8 mouse cellular contexts compared by ENCODE assay signal in the genomic region with DNA sequence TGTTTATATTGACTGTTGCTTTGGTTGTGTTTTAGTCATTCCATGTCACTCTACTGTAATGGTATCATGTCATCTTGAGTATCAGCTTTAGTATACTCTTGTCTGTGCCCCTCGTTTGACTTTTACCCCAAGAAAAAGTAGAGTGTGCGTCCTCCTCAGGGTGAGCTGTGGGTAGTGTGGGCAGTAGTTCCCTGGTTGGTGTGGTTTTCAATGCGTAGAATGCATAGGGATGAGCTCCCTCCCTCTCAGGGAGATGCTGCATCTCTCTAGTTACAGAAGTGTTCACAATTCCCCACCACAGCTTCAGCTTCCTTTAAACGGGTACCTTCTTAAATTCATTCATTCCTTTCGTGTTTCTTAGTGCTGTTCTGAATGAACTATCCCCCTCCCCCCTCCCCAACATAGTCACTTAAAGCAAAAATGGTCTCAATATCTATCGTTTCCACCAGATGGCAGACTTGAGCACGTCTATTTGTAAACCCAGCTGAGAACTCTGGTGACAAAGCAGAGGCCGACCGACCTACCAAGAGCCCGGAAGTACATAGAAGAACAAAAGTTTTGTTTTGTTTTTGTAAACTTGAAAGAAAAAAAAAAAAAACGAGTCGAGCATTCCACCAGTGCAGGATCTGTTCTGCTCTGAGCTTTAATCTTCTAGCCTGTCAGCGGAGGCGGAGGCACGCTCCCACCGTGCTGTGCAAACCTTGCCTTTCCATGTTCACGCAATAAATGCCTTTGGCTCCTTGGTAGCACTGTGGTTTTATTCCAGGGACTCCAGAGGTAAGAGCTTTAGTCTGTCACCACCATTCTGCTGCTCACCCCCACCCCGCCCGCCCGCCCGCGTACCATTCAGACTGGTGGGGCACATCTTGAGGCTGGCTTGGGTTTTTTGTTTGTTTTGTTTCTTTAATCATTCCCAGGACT. TPM values are rescaled to one million over a fixed set of nuclear protein-coding genes. Genes with fewer than 3 reads are reported as not detected.
A peak's percentile ranks its signal among the peaks of the same experiment; 100 is the strongest.
DNase-seq lines count a peak whose midpoint lies in the region; ATAC-seq lines count a peak whose summit lies in the region.

No protein-coding gene starts in this region.

- H3K4me2 ChIP-seq in limb, embryonic 11.5 days (ENCODE audit: low read depth, severe bottlenecking), result no peak overlapping the region
- H3K4me2 ChIP-seq in intestine, embryonic 15.5 days (replicated peaks), result peak overlapping the region; percentile 14; the same call in 1 of the 2 replicates
- H3K4me2 ChIP-seq in limb, embryonic 13.5 days (replicated peaks), result no peak overlapping the region

- no peak overlapping the region for H3K4me3 ChIP-seq in limb, embryonic 11.5 days (ENCODE audit: low read depth, low read length)
- H3K4me3 ChIP-seq in limb, embryonic 10.5 days, result no peak overlapping the region
- no peak overlapping the region for H3K4me3 ChIP-seq in intestine, embryonic 15.5 days (replicated peaks)
- no peak overlapping the region for H3K4me3 ChIP-seq in limb, embryonic 13.5 days

- no peaks in the 10 kb centered on the region for H3K27me3 ChIP-seq in limb, embryonic 11.5 days (ENCODE audit: control insufficient read depth, insufficient read depth, low read length)
- no peaks in the 10 kb centered on the region for H3K27me3 ChIP-seq in limb, embryonic 10.5 days (ENCODE audit: low read depth, poor library complexity, severe bottlenecking)
- no peaks in the 10 kb centered on the region for H3K27me3 ChIP-seq in intestine, embryonic 15.5 days (replicated peaks)
- H3K27me3 ChIP-seq in limb, embryonic 13.5 days, result no peaks in the 10 kb centered on the region

- no peak overlapping the region for H3K27ac ChIP-seq in limb, embryonic 11.5 days (replicated peaks; ENCODE audit: low read depth, low read length)
- no peak overlapping the region for H3K27ac ChIP-seq in limb, embryonic 10.5 days
- H3K27ac ChIP-seq in intestine, embryonic 15.5 days, result no peak overlapping the region
- no peak overlapping the region for H3K27ac ChIP-seq in limb, embryonic 13.5 days

- no peak for ATAC-seq in limb, embryonic 11.5 days (ENCODE audit: insufficient number of reproducible peaks, low FRiP score, low TSS enrichment, low read depth)
- ATAC-seq in intestine, embryonic 15.5 days, result peak; percentile 13
- peak; percentile 57; the same call in 1 of the 2 replicates for ATAC-seq in limb, embryonic 13.5 days (ENCODE audit: low FRiP score, low read depth)
- 0 out of 2 replicates have a peak, but pooled peaks have one; percentile 48 for ATAC-seq in monocyte, adult 5-6 weeks (replicated peaks; ENCODE audit: insufficient number of reproducible peaks, low FRiP score, low TSS enrichment, poor library complexity, severe bottlenecking)

- H3K36me3 ChIP-seq in limb, embryonic 11.5 days (ENCODE audit: control insufficient read depth, insufficient read depth, low read length), result no peaks in the 10 kb centered on the region
- H3K36me3 ChIP-seq in limb, embryonic 10.5 days, result peaks cover 4% of the 10 kb centered on the region; the same call in 1 of the 2 replicates
- no peaks in the 10 kb centered on the region for H3K36me3 ChIP-seq in intestine, embryonic 15.5 days
- no peaks in the 10 kb centered on the region for H3K36me3 ChIP-seq in limb, embryonic 13.5 days

- no peaks in the 10 kb centered on the region for H3K4me1 ChIP-seq in limb, embryonic 11.5 days (ENCODE audit: control insufficient read depth, insufficient read depth, low read length)
- H3K4me1 ChIP-seq in limb, embryonic 10.5 days, result no peaks in the 10 kb centered on the region
- no peaks in the 10 kb centered on the region for H3K4me1 ChIP-seq in intestine, embryonic 15.5 days (replicated peaks)
- no peaks in the 10 kb centered on the region for H3K4me1 ChIP-seq in limb, embryonic 13.5 days

- H3K9ac ChIP-seq in limb, embryonic 11.5 days (ENCODE audit: low read length), result no peak overlapping the region
- H3K9ac ChIP-seq in intestine, embryonic 15.5 days, result no peak overlapping the region
- no peak overlapping the region for H3K9ac ChIP-seq in limb, embryonic 13.5 days

- DNase-seq in limb, embryonic 11.5 days (ENCODE audit: low spot score), result peak; percentile 70
- DNase-seq in limb, embryonic 10.5 days (ENCODE audit: low spot score), result no peak
- DNase-seq in c-Kit-positive CD71-positive TER-119-negative erythroid progenitor cells, embryonic 14.5 days (ENCODE audit: low read depth), result peak; percentile 55
- peak; percentile 82 for DNase-seq in forelimb bud, embryonic 11.5 days (ENCODE audit: low read depth, low spot score)
- DNase-seq in thymus, postnatal 10 days (ENCODE audit: low spot score in 2 of 2), result peak; percentile 60 to 76

- 76% methylated on average over 22 of the region's 22 CpGs for whole genome bisulfite sequencing in limb, embryonic 11.5 days
- 75% methylated on average over 22 of the region's 22 CpGs for WGBS in limb, embryonic 10.5 days
- WGBS in intestine, embryonic 15.5 days, result 48% methylated on average over 22 of the region's 22 CpGs
- 64% methylated on average over 22 of the region's 22 CpGs for WGBS in limb, embryonic 13.5 days

- no peaks in the 10 kb centered on the region for H3K9me3 ChIP-seq in limb, embryonic 11.5 days (ENCODE audit: control insufficient read depth, low read length)
- no peaks in the 10 kb centered on the region for H3K9me3 ChIP-seq in limb, embryonic 10.5 days (replicated peaks)
- no peaks in the 10 kb centered on the region for H3K9me3 ChIP-seq in intestine, embryonic 15.5 days
- H3K9me3 ChIP-seq in limb, embryonic 13.5 days, result no peaks in the 10 kb centered on the region

RNA-seq across cellular contexts. Expression of gene Slc3a1, which starts 4.7 kb away (rescaled TPM):
- polyA plus RNA-seq in limb, embryonic 11.5 days (2014; fragmentation: Nextera tagmentation; extraction: Ambion mirVana), result 0.16 and 0.44 TPM in 2 replicates
- polyA plus RNA-seq in limb, embryonic 10.5 days (2016; fragmentation: Nextera tagmentation; extraction: Ambion mirVana), result 0.24 and 0.45 TPM in 2 replicates
- 25.5 and 36.8 TPM in 2 replicates for polyA plus RNA-seq in intestine, embryonic 15.5 days (2015; fragmentation: Nextera tagmentation; extraction: Ambion mirVana)
- polyA plus RNA-seq in limb, embryonic 13.5 days (2015; fragmentation: Nextera tagmentation; extraction: Ambion mirVana), result 0.34 TPM in 2 replicates
- 0.78 TPM in 1 of 3 replicates, not detected in the others for total RNA-seq in monocyte, adult 5-6 weeks (2017)

Comparison
In these comparisons a context has a peak if more than half of its experiments do, and no peak if none do; other contexts are left out.
1. RNA of gene Slc3a1, which starts 4.7 kb away (polyA plus RNA-seq): 25.5 to 36.8 TPM in intestine, embryonic 15.5 days; 0.24 to 0.45 TPM in limb, embryonic 10.5 days, 0.34 TPM in limb, embryonic 13.5 days and 0.16 to 0.44 TPM in limb, embryonic 11.5 days; every median in the first group is over 10 times any median in the second.